Mouse (Mus musculus) hindbrain, embryonic 12.5 days (tissue): ENCODE data around the gene Cplx3. TPM values are rescaled to one million over a fixed set of nuclear protein-coding genes. Genes with fewer than 3 reads are reported as not detected.

Experiments
- ATAC-seq: fragments of 200-750 bp; cut with Nextera tagmentation; 2 replicates; pipeline ENCODE4 v1.8.0; 2017; ENCODE audit warnings: moderate TSS enrichment; ENCODE audit not compliant: low FRiP score
- H3K27ac ChIP-seq: fragments of 300-500 bp; sonication (generic); 2 replicates; pipeline ENCODE4 v1.5.1; 2016; ENCODE audit warnings: mild to moderate bottlenecking
- H3K27me3 ChIP-seq: fragments of 300-500 bp; sonication (generic); 2 replicates; pipeline ENCODE4 v1.6.1; 2016; ENCODE audit warnings: mild to moderate bottlenecking
- H3K36me3 ChIP-seq: fragments of 300-500 bp; sonication (generic); 2 replicates; pipeline ENCODE4 v1.6.1; 2016; ENCODE audit warnings: mild to moderate bottlenecking
- H3K4me1 ChIP-seq: fragments of 300-500 bp; sonication (generic); 2 replicates; pipeline ENCODE4 v1.6.1; 2016
- H3K4me2 ChIP-seq: fragments of 300-500 bp; sonication (generic); replicated peaks from 2 replicates; pipeline ENCODE4 v1.6.1; 2016; ENCODE audit warnings: mild to moderate bottlenecking
- H3K4me3 ChIP-seq: fragments of 300-500 bp; sonication (generic); 2 replicates; pipeline ENCODE4 v1.5.1; 2016; ENCODE audit warnings: mild to moderate bottlenecking
- H3K9ac ChIP-seq: fragments of 300-500 bp; sonication (generic); 2 replicates; pipeline ENCODE4 v1.6.1; 2016; ENCODE audit warnings: mild to moderate bottlenecking, moderate library complexity
- H3K9me3 ChIP-seq: fragments of 300-500 bp; sonication (generic); replicated peaks from 2 replicates; pipeline ENCODE4 v1.6.1; 2016; ENCODE audit warnings: mild to moderate bottlenecking
- WGBS: fragments of 180-500 bp; shearing (Covaris S2); methylation state at CpG from one replicate; pipeline ENCODE4 v1.1.7; 2016; 5-methylcytosine and 5-hydroxymethylcytosine counted together
- polyA plus RNA-seq: library from polyadenylated mRNA; unstranded; fragments of >200 nt; fragmentation: Nextera tagmentation; extraction: Ambion mirVana; gene quantifications from 2 replicates; pipeline ENCODE4 v1.2.1, GENCODE M21; 2016

Cplx3 gene
- polyA plus RNA-seq, 1 experiment from 2014 or later = 0.27 TPM

- peak; percentile 90 for ATAC-seq
- no peaks in the 10 kb centered on the region for H3K27me3 ChIP-seq
- peak overlapping the region; percentile 98 for H3K27ac ChIP-seq
- peaks cover 46% of the 10 kb centered on the region for H3K4me1 ChIP-seq
- H3K36me3 ChIP-seq = peaks cover 9% of the 10 kb centered on the region; the same call in 1 of the 2 replicates
- H3K4me3 ChIP-seq = peak overlapping the region; percentile 98
- whole genome bisulfite sequencing = under 1% methylated on average over 75 of the region's 85 CpGs
- H3K4me2 ChIP-seq = peak overlapping the region; percentile 97
- no peaks in the 10 kb centered on the region for H3K9me3 ChIP-seq
- H3K9ac ChIP-seq = peak overlapping the region; percentile 100
Measured at GRCm38 (mm10) chr9:57644944-57645893, 39.1 kb upstream of the Cplx3 start.

GRCm38 (mm10) chr9:57644442-57644943 lies 38.4 kb upstream of the Cplx3 start:
- H3K36me3 ChIP-seq = peaks cover 9% of the 10 kb centered on the region; the same call in 1 of the 2 replicates
- H3K27ac ChIP-seq = peak overlapping the region; percentile 98
- H3K9me3 ChIP-seq = no peaks in the 10 kb centered on the region
- peak overlapping the region; percentile 98 for H3K4me3 ChIP-seq
- peak; percentile 47 for ATAC-seq
- peak overlapping the region; percentile 97 for H3K4me2 ChIP-seq
- peaks cover 54% of the 10 kb centered on the region for H3K4me1 ChIP-seq
- WGBS = 2% methylated on average over 18 of the region's 18 CpGs
- H3K27me3 ChIP-seq = no peaks in the 10 kb centered on the region
- peak overlapping the region; percentile 100 for H3K9ac ChIP-seq

GRCm38 (mm10) chr9:57643856-57644180 lies 37.7 kb upstream of the Cplx3 start:
- no peaks in the 10 kb centered on the region for H3K9me3 ChIP-seq
- 59% methylated on average over 7 of the region's 7 CpGs for WGBS
- ATAC-seq = no peak
- no peaks in the 10 kb centered on the region for H3K27me3 ChIP-seq
- H3K36me3 ChIP-seq = peaks cover 9% of the 10 kb centered on the region; the same call in 1 of the 2 replicates
- peak overlapping the region; percentile 41; the same call in 1 of the 2 replicates for H3K27ac ChIP-seq
- H3K9ac ChIP-seq = peak overlapping the region; percentile 100
- peaks cover 60% of the 10 kb centered on the region for H3K4me1 ChIP-seq
- H3K4me3 ChIP-seq = peak overlapping the region; percentile 98
- peak overlapping the region; percentile 97 for H3K4me2 ChIP-seq

GRCm38 (mm10) chr9:57643169-57643855 lies 37.2 kb upstream of the Cplx3 start:
- Histone ChIP-seq H3K27me3 (no peaks in the 10 kb centered on the region), H3K36me3 (peaks cover 9% of the 10 kb centered on the region; the same call in 1 of the 2 replicates), H3K9ac (peak overlapping the region; percentile 100), H3K4me2 (peak overlapping the region; percentile 97), H3K9me3 (no peaks in the 10 kb centered on the region), H3K4me1 (peaks cover 65% of the 10 kb centered on the region), H3K4me3 (peak overlapping the region; percentile 98), H3K27ac (peak overlapping the region; percentile 41; the same call in 1 of the 2 replicates)
- ATAC-seq = no peak
- WGBS = 76% methylated on average over 9 of the region's 9 CpGs

- 87% methylated on average over 13 of the region's 13 CpGs for WGBS
- ATAC-seq = no peak
- no peak overlapping the region for H3K27ac ChIP-seq
- H3K9ac ChIP-seq = no peak overlapping the region
- no peaks in the 10 kb centered on the region for H3K27me3 ChIP-seq
- H3K4me2 ChIP-seq = no peak overlapping the region
- H3K4me1 ChIP-seq = peaks cover 78% of the 10 kb centered on the region
- H3K36me3 ChIP-seq = peaks cover 9% of the 10 kb centered on the region; the same call in 1 of the 2 replicates
- H3K9me3 ChIP-seq = no peaks in the 10 kb centered on the region
- H3K4me3 ChIP-seq = no peak overlapping the region
Measured at GRCm38 (mm10) chr9:57641775-57642550, 35.9 kb upstream of the Cplx3 start.

- peak overlapping the region; percentile 50; the same call in 1 of the 2 replicates for H3K9ac ChIP-seq
Measured at GRCm38 (mm10) chr9:57641022-57641421, 34.9 kb upstream of the Cplx3 start.

GRCm38 (mm10) chr9:57640384-57640783 lies 34.3 kb upstream of the Cplx3 start:
- peak overlapping the region; percentile 50; the same call in 1 of the 2 replicates for H3K9ac ChIP-seq
- no peak for ATAC-seq
- H3K4me1 ChIP-seq = peaks cover 77% of the 10 kb centered on the region
- peak overlapping the region; percentile 12 for H3K27ac ChIP-seq
- H3K9me3 ChIP-seq = no peaks in the 10 kb centered on the region
- no peaks in the 10 kb centered on the region for H3K27me3 ChIP-seq
- WGBS = 36% methylated on average over 15 of the region's 15 CpGs
- H3K4me3 ChIP-seq = peak overlapping the region; percentile 17
- peak overlapping the region; percentile 37 for H3K4me2 ChIP-seq
- H3K36me3 ChIP-seq = peaks cover 9% of the 10 kb centered on the region; the same call in 1 of the 2 replicates

More at GRCm38 (mm10) chr9:57641022-57641421, 34.9 kb upstream of the Cplx3 start:
- Histone ChIP-seq H3K4me2 (no peak overlapping the region), H3K36me3 (peaks cover 9% of the 10 kb centered on the region; the same call in 1 of the 2 replicates), H3K4me3 (no peak overlapping the region), H3K27me3 (no peaks in the 10 kb centered on the region), H3K9me3 (no peaks in the 10 kb centered on the region), H3K27ac (peak overlapping the region; percentile 12; the same call in 1 of the 2 replicates), H3K4me1 (peaks cover 80% of the 10 kb centered on the region)
- no peak for ATAC-seq
- WGBS = 83% methylated on average over 1 of the region's 1 CpGs

- Histone ChIP-seq H3K27me3 (no peaks in the 10 kb centered on the region), H3K27ac (peak overlapping the region; percentile 12), H3K4me3 (peak overlapping the region; percentile 17), H3K9me3 (no peaks in the 10 kb centered on the region), H3K9ac (peak overlapping the region; percentile 50; the same call in 1 of the 2 replicates), H3K4me1 (peaks cover 77% of the 10 kb centered on the region), H3K4me2 (peak overlapping the region; percentile 37), H3K36me3 (peaks cover 9% of the 10 kb centered on the region; the same call in 1 of the 2 replicates)
- WGBS = 69% methylated on average over 5 of the region's 5 CpGs
- ATAC-seq = no peak
Measured at GRCm38 (mm10) chr9:57639661-57640328, 33.7 kb upstream of the Cplx3 start.

GRCm38 (mm10) chr9:57638651-57639459 lies 32.8 kb upstream of the Cplx3 start:
- 0 out of 2 replicates have a peak, but pooled peaks have one; percentile 2 for ATAC-seq
- Histone ChIP-seq H3K4me2 (peak overlapping the region; percentile 37), H3K4me3 (no peak overlapping the region), H3K27me3 (no peaks in the 10 kb centered on the region), H3K9ac (peak overlapping the region; percentile 50), H3K9me3 (no peaks in the 10 kb centered on the region), H3K27ac (peak overlapping the region; percentile 12; the same call in 1 of the 2 replicates), H3K36me3 (peaks cover 9% of the 10 kb centered on the region; the same call in 1 of the 2 replicates), H3K4me1 (peaks cover 70% of the 10 kb centered on the region)
- WGBS = 41% methylated on average over 8 of the region's 8 CpGs

GRCm38 (mm10) chr9:57637741-57638322 lies 31.8 kb upstream of the Cplx3 start:
- H3K9me3 ChIP-seq = no peaks in the 10 kb centered on the region
- H3K4me1 ChIP-seq = peaks cover 60% of the 10 kb centered on the region
- H3K27ac ChIP-seq = peak overlapping the region; percentile 12; the same call in 1 of the 2 replicates
- no peak overlapping the region for H3K4me2 ChIP-seq
- H3K36me3 ChIP-seq = peaks cover 9% of the 10 kb centered on the region; the same call in 1 of the 2 replicates
- no peak for ATAC-seq
- no peaks in the 10 kb centered on the region for H3K27me3 ChIP-seq
- peak overlapping the region; percentile 50 for H3K9ac ChIP-seq
- 54% methylated on average over 6 of the region's 6 CpGs for WGBS
- H3K4me3 ChIP-seq = no peak overlapping the region
